Mouse (Mus musculus) MEL (cell line): ENCODE data around the gene Il2ra.

ENCODE experiments used
- CHD2 ChIP-seq: IDR thresholded peaks from 2 replicates; pipeline ENCODE4 v1.6.1; 2011; ENCODE audit warnings: low read length, improper control_type of control experiment
- CTCF ChIP-seq, 3 experiments: IDR thresholded peaks in 2 of 3; conservative IDR thresholded peaks in 1 of 3; 2 replicates each; pipeline ENCODE4 v1.5.1; 2011 to 2012; ENCODE audit warnings: low read length in 3 of 3, low read depth in 2 of 3, mild to moderate bottlenecking in 2 of 3, improper control_type of control experiment in 1 of 3, inconsistent platforms in 1 of 3, mixed read lengths in 1 of 3, moderate library complexity in 1 of 3; ENCODE audit not compliant: control insufficient read depth in 1 of 3, insufficient read depth in 1 of 3, poor library complexity in 1 of 3, severe bottlenecking in 1 of 3
- EP300 ChIP-seq, 2 experiments: IDR thresholded peaks; 2 replicates each; pipeline ENCODE4 v1.6.1; 2011; ENCODE audit warnings: improper control_type of control experiment in 2 of 2, low read length in 2 of 2, low read depth in 1 of 2, mild to moderate bottlenecking in 1 of 2
- GATA1 ChIP-seq: IDR thresholded peaks from 2 replicates; pipeline ENCODE4 v1.6.1; 2011; ENCODE audit warnings: low read depth, low read length, improper control_type of control experiment
- HCFC1 ChIP-seq: IDR thresholded peaks from 2 replicates; pipeline ENCODE4 v1.6.1; 2012; ENCODE audit warnings: low read depth, mild to moderate bottlenecking, inconsistent platforms, low read length, improper control_type of control experiment, moderate library complexity
- KAT2A ChIP-seq: conservative IDR thresholded peaks from 2 replicates; pipeline ENCODE4 v1.6.1; 2012; ENCODE audit warnings: low read depth, low read length, improper control_type of control experiment, inconsistent platforms
- MAX ChIP-seq: IDR thresholded peaks from 2 replicates; pipeline ENCODE4 v1.6.1; 2011; ENCODE audit warnings: low read length, improper control_type of control experiment
- MAZ ChIP-seq: IDR thresholded peaks from 2 replicates; pipeline ENCODE4 v1.6.1; 2012; ENCODE audit warnings: low read depth, mild to moderate bottlenecking, inconsistent platforms, low read length, improper control_type of control experiment
- MXI1 ChIP-seq: IDR thresholded peaks from 2 replicates; pipeline ENCODE4 v1.6.1; 2011; ENCODE audit warnings: mild to moderate bottlenecking, low read depth, low read length, improper control_type of control experiment
- POLR2A ChIP-seq, 2 experiments: IDR thresholded peaks; 2 replicates each; pipeline ENCODE4 v1.6.1; 2011 to 2012; ENCODE audit warnings: low read length in 2 of 2, mild to moderate bottlenecking in 2 of 2, control low read depth in 1 of 2, improper control_type of control experiment in 1 of 2, low read depth in 1 of 2, moderate library complexity in 1 of 2; ENCODE audit not compliant: control insufficient read depth in 1 of 2, insufficient read depth in 1 of 2, poor library complexity in 1 of 2
- RAD21 ChIP-seq: IDR thresholded peaks from 2 replicates; pipeline ENCODE4 v1.6.1; 2011; ENCODE audit warnings: mild to moderate bottlenecking, low read depth, low read length, improper control_type of control experiment
- SMC3 ChIP-seq: IDR thresholded peaks from 2 replicates; pipeline ENCODE4 v1.6.1; 2011; ENCODE audit warnings: low read depth, low read length, improper control_type of control experiment
- ZC3H11A ChIP-seq: IDR thresholded peaks from 2 replicates; pipeline ENCODE4 v1.6.1; 2012; ENCODE audit warnings: low read depth, mild to moderate bottlenecking, inconsistent platforms, low read length, improper control_type of control experiment
- ZMIZ1 ChIP-seq: IDR thresholded peaks from 2 replicates; pipeline ENCODE4 v1.6.1; 2012; ENCODE audit warnings: low read depth, mild to moderate bottlenecking, inconsistent platforms, low read length, improper control_type of control experiment, moderate library complexity

GRCm38 (mm10) chr2:11653330-11653729 lies 10.7 kb downstream of the Il2ra start:
- TF ChIP-seq KAT2A (no peak), POLR2A (IDR thresholded peaks at IDR 0.05; ENCODE audit: control insufficient read depth in 1 of 2, insufficient read depth in 1 of 2, low read depth in 1 of 2, low read length in 2 of 2, poor library complexity in 1 of 2) (no peak), GATA1 (no peak), CTCF (IDR thresholded peaks at IDR 0.05 in 2 of 3, conservative IDR thresholded peaks at IDR 0.05 in 1 of 3; ENCODE audit: control insufficient read depth in 1 of 3, insufficient read depth in 1 of 3, low read depth in 2 of 3, low read length in 3 of 3, poor library complexity in 1 of 3, severe bottlenecking in 1 of 3) (no peak), ZC3H11A (no peak), RAD21 (no peak), MAZ (no peak), MAX (no peak), ZMIZ1 (no peak), SMC3 (no peak), CHD2 (no peak), EP300 (IDR thresholded peaks at IDR 0.05; ENCODE audit: low read depth in 1 of 2, low read length in 2 of 2) (no peak), MXI1 (no peak), HCFC1 (no peak)
